Mouse (Mus musculus): Measurements from ENCODE around the gene Adgrg5. TPM values are rescaled to one million over a fixed set of nuclear protein-coding genes. Genes with fewer than 3 reads are reported as not detected.

Adgrg5 gene
- 1.3 and 1.5 TPM in 2 replicates for polyA plus RNA-seq (2015; fragmentation: Nextera tagmentation; extraction: Ambion mirVana)

DNA sequence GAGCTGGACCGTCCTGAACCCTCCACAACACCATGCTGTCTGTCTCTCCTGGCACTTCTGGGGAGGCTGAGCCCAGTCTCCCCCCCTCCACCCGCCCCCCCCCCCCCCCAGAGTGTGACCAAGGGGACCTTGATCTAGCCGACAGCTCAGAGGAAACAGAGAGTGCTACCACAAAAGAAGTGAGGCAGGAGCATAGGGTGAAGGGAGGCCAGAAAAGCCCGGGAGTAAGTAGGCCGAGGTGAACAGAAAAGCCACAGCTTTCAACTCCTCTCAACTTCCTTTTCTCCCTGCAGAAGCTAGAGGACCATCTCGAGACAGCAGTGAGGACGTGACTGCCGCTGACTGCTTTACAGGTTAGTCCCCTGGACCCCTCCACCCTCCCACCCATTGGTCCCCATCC, at the start of gene Adgrg5:
Gene Adgrg5 (plus strand): TSS at position 290 of the 400 bp plus-strand sequence.
- no peak within 1 kb of the TSS for H3K27ac ChIP-seq (ENCODE audit: low read depth, low read length)
- ATAC-seq: no peak
- no peaks in the 10 kb centered on the region for H3K4me1 ChIP-seq (replicated peaks; ENCODE audit: control insufficient read depth, insufficient read depth, low read length)
- H3K4me2 ChIP-seq (replicated peaks; ENCODE audit: low read depth): 0 out of 2 replicates have a peak within 1 kb of the TSS, but pooled peaks have one; percentile 9
- no peak within 1 kb of the TSS for H3K9ac ChIP-seq (ENCODE audit: low read depth, low read length)
- no peaks in the 10 kb centered on the region for H3K36me3 ChIP-seq (ENCODE audit: control insufficient read depth, insufficient read depth)
- TF ChIP-seq CTCF (IDR thresholded peaks at IDR 0.05; ENCODE audit: low read depth): no peak
- H3K4me3 ChIP-seq (ENCODE audit: low read depth, low read length): no peak within 1 kb of the TSS
- no peaks in the 10 kb centered on the region for H3K9me3 ChIP-seq (ENCODE audit: control insufficient read depth)
- no peaks in the 10 kb centered on the region for H3K27me3 ChIP-seq (replicated peaks; ENCODE audit: control insufficient read depth, insufficient read depth, low read length)
- WGBS: 76% methylated on average over 7 of the region's 8 CpGs

DNA sequence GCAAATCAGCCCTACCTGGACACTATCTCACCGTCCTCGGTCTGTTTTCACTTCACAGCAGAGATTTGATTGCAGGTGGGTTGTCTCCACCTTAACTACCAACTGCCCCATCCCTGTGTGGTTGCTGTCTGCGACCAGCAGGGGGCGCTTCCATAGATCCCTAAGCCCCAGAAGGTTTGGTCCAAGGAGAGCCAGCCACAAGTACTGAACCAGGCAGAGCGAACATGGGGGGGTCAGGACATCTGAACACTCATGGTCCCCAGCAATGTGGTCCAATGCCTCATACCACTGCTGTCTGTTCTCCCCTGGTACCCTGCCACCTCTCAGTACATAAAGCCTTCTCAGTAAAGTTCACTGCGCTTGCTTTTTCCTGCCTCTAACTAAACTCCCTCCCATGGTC, 49.1 kb upstream of the Adgrg5 start:
- peak overlapping the region; percentile 78 for H3K4me3 ChIP-seq (ENCODE audit: low read depth, low read length)
- H3K27ac ChIP-seq (ENCODE audit: low read depth, low read length): peak overlapping the region; percentile 95
- H3K4me2 ChIP-seq (replicated peaks; ENCODE audit: low read depth): peak overlapping the region; percentile 91
- peak; percentile 96 for TF ChIP-seq CTCF (IDR thresholded peaks at IDR 0.05; ENCODE audit: low read depth)
- ATAC-seq: no peak
- 9% methylated on average over 6 of the region's 6 CpGs for WGBS
- peak overlapping the region; percentile 76; the same call in 1 of the 2 replicates for H3K9ac ChIP-seq (ENCODE audit: low read depth, low read length)
- no peaks in the 10 kb centered on the region for H3K9me3 ChIP-seq (ENCODE audit: control insufficient read depth)
- H3K4me1 ChIP-seq (replicated peaks; ENCODE audit: control insufficient read depth, insufficient read depth, low read length): peaks cover 10% of the 10 kb centered on the region
- no peaks in the 10 kb centered on the region for H3K27me3 ChIP-seq (replicated peaks; ENCODE audit: control insufficient read depth, insufficient read depth, low read length)
- no peaks in the 10 kb centered on the region for H3K36me3 ChIP-seq (ENCODE audit: control insufficient read depth, insufficient read depth)

DNA sequence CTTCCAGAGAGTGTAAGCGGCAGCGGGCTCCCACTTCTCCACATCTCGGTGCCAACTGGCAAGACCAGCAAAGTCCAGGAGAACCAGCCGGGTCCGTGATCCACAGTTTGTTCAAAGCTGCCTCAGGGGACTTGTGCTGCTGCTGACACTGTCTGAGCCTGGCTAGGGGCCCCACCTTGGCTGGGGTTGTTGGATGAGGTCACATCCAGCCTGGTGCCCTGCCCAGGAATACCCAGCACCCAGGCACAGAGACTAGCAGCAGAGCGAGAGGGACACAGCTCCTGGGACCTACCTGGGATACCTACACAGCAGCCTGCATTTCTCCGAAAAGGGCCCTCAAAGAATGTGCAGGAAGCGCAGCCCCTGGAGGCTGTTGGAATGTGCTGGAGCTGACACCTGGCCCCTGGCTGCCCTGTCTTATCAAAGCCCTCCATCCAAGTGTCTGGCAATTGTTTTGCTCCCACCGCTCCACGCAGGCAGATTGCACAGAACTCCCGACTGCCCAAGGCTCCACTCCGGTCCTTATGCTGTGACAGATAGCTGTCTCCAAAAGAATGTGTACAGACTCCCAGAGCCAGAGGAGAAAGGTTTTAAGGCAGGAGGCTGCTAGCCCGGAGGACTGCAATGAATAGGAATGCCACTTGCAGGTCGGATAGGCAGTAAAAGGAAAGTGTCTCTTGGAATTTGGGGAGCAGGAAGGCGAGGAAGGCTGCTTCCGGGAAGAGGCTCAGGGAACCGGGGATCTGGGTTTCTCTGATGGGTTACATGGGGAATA, 48.2 kb upstream of the Adgrg5 start:
- no peaks in the 10 kb centered on the region for H3K9me3 ChIP-seq (ENCODE audit: control insufficient read depth)
- peak overlapping the region; percentile 78 for H3K4me3 ChIP-seq (ENCODE audit: low read depth, low read length)
- no peaks in the 10 kb centered on the region for H3K36me3 ChIP-seq (ENCODE audit: control insufficient read depth, insufficient read depth)
- WGBS: 12% methylated on average over 17 of the region's 17 CpGs
- H3K4me1 ChIP-seq (replicated peaks; ENCODE audit: control insufficient read depth, insufficient read depth, low read length): peaks cover 6% of the 10 kb centered on the region; the same call in 1 of the 2 replicates
- H3K27me3 ChIP-seq (replicated peaks; ENCODE audit: control insufficient read depth, insufficient read depth, low read length): no peaks in the 10 kb centered on the region
- H3K4me2 ChIP-seq (replicated peaks; ENCODE audit: low read depth): peak overlapping the region; percentile 91
- peak overlapping the region; percentile 76 for H3K9ac ChIP-seq (ENCODE audit: low read depth, low read length)
- no peak; the same call in 1 of the 2 replicates for TF ChIP-seq CTCF (IDR thresholded peaks at IDR 0.05; ENCODE audit: low read depth)
- peak overlapping the region; percentile 95 for H3K27ac ChIP-seq (ENCODE audit: low read depth, low read length)
- no peak for ATAC-seq

- WGBS: 0% methylated on average over 17 of the region's 20 CpGs
- Histone ChIP-seq H3K27me3 (replicated peaks; ENCODE audit: control insufficient read depth, insufficient read depth, low read length) (no peaks in the 10 kb centered on the region), H3K4me2 (replicated peaks; ENCODE audit: low read depth) (peak overlapping the region; percentile 91), H3K4me1 (replicated peaks; ENCODE audit: control insufficient read depth, insufficient read depth, low read length) (peaks cover 6% of the 10 kb centered on the region; the same call in 1 of the 2 replicates), H3K9me3 (ENCODE audit: control insufficient read depth) (no peaks in the 10 kb centered on the region), H3K36me3 (ENCODE audit: control insufficient read depth, insufficient read depth) (no peaks in the 10 kb centered on the region), H3K4me3 (ENCODE audit: low read depth, low read length) (peak overlapping the region; percentile 78), H3K27ac (ENCODE audit: low read depth, low read length) (peak overlapping the region; percentile 95), H3K9ac (ENCODE audit: low read depth, low read length) (peak overlapping the region; percentile 76)
- no peak for TF ChIP-seq CTCF (IDR thresholded peaks at IDR 0.05; ENCODE audit: low read depth)
- ATAC-seq: no peak
Observed at GRCm38 (mm10) chr8:94875871-94876150, 47.7 kb upstream of the Adgrg5 start.

GRCm38 (mm10) chr8:94876197-94876730, 47.2 kb upstream of the Adgrg5 start, which contains the start of gene Dok4:
Dok4 (minus strand) TSS chr8:94876330.
- peak; percentile 59 for ATAC-seq

DNA sequence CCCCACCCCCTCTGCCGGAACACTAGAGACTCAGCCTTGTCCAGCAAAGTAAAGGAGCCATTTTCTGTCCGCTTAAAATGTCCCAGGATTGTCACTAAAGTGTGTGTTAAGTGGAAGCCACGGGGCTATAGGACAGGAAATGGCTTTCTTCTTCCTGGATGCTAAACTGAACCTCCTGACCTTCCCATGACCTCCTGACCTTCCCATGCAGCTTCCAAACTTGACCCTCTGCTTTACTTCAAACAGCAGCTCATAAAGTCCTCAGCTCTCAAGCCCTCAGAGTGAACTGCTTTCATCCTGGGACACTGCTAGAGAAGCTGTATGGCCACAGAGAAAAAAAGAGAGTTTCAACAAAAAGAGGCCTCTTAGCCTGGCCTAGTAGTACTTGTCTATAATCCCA, 46.7 kb upstream of the Adgrg5 start:
- H3K9ac ChIP-seq (ENCODE audit: low read depth, low read length): no peak overlapping the region
- 56% methylated on average over 3 of the region's 3 CpGs for WGBS

More at GRCm38 (mm10) chr8:94876197-94876730, 47.2 kb upstream of the Adgrg5 start, which contains the start of gene Dok4:
- WGBS: 0% methylated on average over 32 of the region's 37 CpGs
- peak within 1 kb of the TSS; percentile 91 for H3K4me2 ChIP-seq (replicated peaks; ENCODE audit: low read depth)
- H3K9ac ChIP-seq (ENCODE audit: low read depth, low read length): peak within 1 kb of the TSS; percentile 76
- H3K36me3 ChIP-seq (ENCODE audit: control insufficient read depth, insufficient read depth): no peaks in the 10 kb centered on the region
- TF ChIP-seq CTCF (IDR thresholded peaks at IDR 0.05; ENCODE audit: low read depth): no peak
- peak within 1 kb of the TSS; percentile 95 for H3K27ac ChIP-seq (ENCODE audit: low read depth, low read length)
- H3K9me3 ChIP-seq (ENCODE audit: control insufficient read depth): no peaks in the 10 kb centered on the region
- no peaks in the 10 kb centered on the region for H3K27me3 ChIP-seq (replicated peaks; ENCODE audit: control insufficient read depth, insufficient read depth, low read length)
- peak within 1 kb of the TSS; percentile 78 for H3K4me3 ChIP-seq (ENCODE audit: low read depth, low read length)
- H3K4me1 ChIP-seq (replicated peaks; ENCODE audit: control insufficient read depth, insufficient read depth, low read length): peaks cover 6% of the 10 kb centered on the region; the same call in 1 of the 2 replicates

More for the DNA sequence above, 46.7 kb upstream of the Adgrg5 start:
- H3K27me3 ChIP-seq (replicated peaks; ENCODE audit: control insufficient read depth, insufficient read depth, low read length): no peaks in the 10 kb centered on the region
- peak overlapping the region; percentile 95; the same call in 1 of the 2 replicates for H3K27ac ChIP-seq (ENCODE audit: low read depth, low read length)
- ATAC-seq: no peak
- peak overlapping the region; percentile 91 for H3K4me2 ChIP-seq (replicated peaks; ENCODE audit: low read depth)
- H3K4me1 ChIP-seq (replicated peaks; ENCODE audit: control insufficient read depth, insufficient read depth, low read length): peaks cover 6% of the 10 kb centered on the region; the same call in 1 of the 2 replicates
- H3K9me3 ChIP-seq (ENCODE audit: control insufficient read depth): no peaks in the 10 kb centered on the region
- H3K4me3 ChIP-seq (ENCODE audit: low read depth, low read length): no peak overlapping the region
- TF ChIP-seq CTCF (IDR thresholded peaks at IDR 0.05; ENCODE audit: low read depth): no peak
- H3K36me3 ChIP-seq (ENCODE audit: control insufficient read depth, insufficient read depth): no peaks in the 10 kb centered on the region
